Mouse (Mus musculus) forebrain, embryonic 14.5 days (tissue): ENCODE measurements at regions not wholly inside any gene's neighbourhood (a gene's known extent, or its start where the extent isn't known, plus 50 kb on each side); places are given as distances from the start of the nearest gene placed in this dataset.
"Not testable (repeated sequence)": the region's sequence is repeated elsewhere in the genome, so short reads cannot be mapped to it uniquely, and the experiment has no call there.

Experiments used
- ATAC-seq: fragments of 200-750 bp; cut with Nextera tagmentation; 2 replicates; pipeline ENCODE4 v1.8.0; 2017; ENCODE audit warnings: mild to moderate bottlenecking, moderate library complexity
- DNase-seq: peaks from one replicate; pipeline ENCODE4 v3.0.0-alpha.2; 2015; ENCODE audit warnings: low spot score
- H3K27ac ChIP-seq: fragments of 300-500 bp; sonication (generic); 2 replicates; pipeline ENCODE4 v1.5.1; 2014; ENCODE audit warnings: low read depth, mild to moderate bottlenecking, control low read depth, low read length, moderate library complexity
- H3K27me3 ChIP-seq: fragments of 300-500 bp; sonication (generic); replicated peaks from 2 replicates; pipeline ENCODE4 v1.6.1; 2014; ENCODE audit warnings: low read length, control low read depth, mixed read lengths; ENCODE audit not compliant: control insufficient read depth, insufficient read depth
- H3K36me3 ChIP-seq: fragments of 300-500 bp; sonication (generic); 2 replicates; pipeline ENCODE4 v1.6.1; 2014; ENCODE audit warnings: low read length, control low read depth; ENCODE audit not compliant: control insufficient read depth, insufficient read depth
- H3K4me1 ChIP-seq: fragments of 300-500 bp; sonication (generic); 2 replicates; pipeline ENCODE4 v1.6.1; 2014; ENCODE audit warnings: antibody characterized with exemption, low read length, control low read depth; ENCODE audit not compliant: control insufficient read depth, insufficient read depth
- H3K4me2 ChIP-seq: fragments of 300-500 bp; sonication (generic); 2 replicates; pipeline ENCODE4 v1.6.1; 2014; ENCODE audit warnings: mild to moderate bottlenecking, control low read depth, low read length
- H3K4me3 ChIP-seq: fragments of 300-500 bp; sonication (generic); 2 replicates; pipeline ENCODE4 v1.5.1; 2014; ENCODE audit warnings: low read depth, low read length, control low read depth
- H3K9ac ChIP-seq: fragments of 300-500 bp; sonication (generic); 2 replicates; pipeline ENCODE4 v1.6.1; 2014; ENCODE audit warnings: mild to moderate bottlenecking, low read length, control low read depth, moderate library complexity
- H3K9me3 ChIP-seq: fragments of 300-500 bp; sonication (generic); replicated peaks from 2 replicates; pipeline ENCODE4 v1.6.1; 2016; ENCODE audit warnings: low read length, control low read depth, mixed read lengths; ENCODE audit not compliant: control insufficient read depth
- WGBS: fragments of 180-500 bp; shearing (Covaris S2); extraction: QIAGEN DNeasy Blood & Tissue Kit; methylation state at CpG from one replicate; pipeline ENCODE4 v1.1.7; 2014; 5-methylcytosine and 5-hydroxymethylcytosine counted together

DNA sequence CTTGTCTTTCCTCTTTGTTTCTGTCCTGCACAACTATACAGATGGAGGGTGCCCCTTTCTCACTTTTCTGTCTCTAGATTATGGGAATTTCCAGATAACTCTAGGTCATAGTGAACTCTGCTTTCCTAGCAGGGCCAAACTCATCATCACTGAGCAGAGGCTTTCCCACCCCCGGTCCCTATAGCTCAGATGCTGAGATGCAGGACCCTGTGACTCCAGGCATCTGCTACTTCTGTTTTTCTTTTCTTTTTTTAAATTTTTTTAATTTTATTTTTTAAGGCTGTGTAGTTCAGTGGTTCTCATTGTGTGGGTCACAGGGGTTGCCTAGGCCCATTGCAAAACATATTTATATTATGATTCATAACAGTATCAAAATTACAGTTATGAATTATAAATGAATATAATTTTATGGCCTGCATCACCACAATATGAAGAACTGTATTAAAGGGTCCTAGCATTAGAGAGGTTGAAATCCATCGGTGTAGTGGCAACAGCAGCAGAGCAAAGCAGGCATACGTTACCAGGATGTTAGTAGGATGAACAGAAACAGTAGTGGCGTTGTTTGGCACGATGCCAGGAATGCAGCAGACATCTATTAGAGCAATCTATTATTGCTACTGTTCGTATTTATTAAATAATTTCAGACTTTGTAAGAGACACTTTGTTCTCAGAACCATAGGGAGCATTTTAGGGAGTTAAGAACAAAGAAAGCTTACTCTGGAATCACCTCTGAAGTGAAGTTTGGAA, 343.8 kb downstream of the Edem1 start:
- H3K36me3 ChIP-seq: no peaks in the 10 kb centered on the region
- no peak overlapping the region for H3K4me3 ChIP-seq
- H3K4me1 ChIP-seq: no peaks in the 10 kb centered on the region; the same call in 1 of the 2 replicates
- DNase-seq (peak; percentile 65), ATAC-seq (peak; percentile 71)
- 39% methylated on average over 6 of the region's 6 CpGs for WGBS
- H3K4me2 ChIP-seq: no peak overlapping the region
- H3K9ac ChIP-seq: no peak overlapping the region
- no peaks in the 10 kb centered on the region for H3K27me3 ChIP-seq
- H3K9me3 ChIP-seq: no peaks in the 10 kb centered on the region
- no peak overlapping the region for H3K27ac ChIP-seq

DNA sequence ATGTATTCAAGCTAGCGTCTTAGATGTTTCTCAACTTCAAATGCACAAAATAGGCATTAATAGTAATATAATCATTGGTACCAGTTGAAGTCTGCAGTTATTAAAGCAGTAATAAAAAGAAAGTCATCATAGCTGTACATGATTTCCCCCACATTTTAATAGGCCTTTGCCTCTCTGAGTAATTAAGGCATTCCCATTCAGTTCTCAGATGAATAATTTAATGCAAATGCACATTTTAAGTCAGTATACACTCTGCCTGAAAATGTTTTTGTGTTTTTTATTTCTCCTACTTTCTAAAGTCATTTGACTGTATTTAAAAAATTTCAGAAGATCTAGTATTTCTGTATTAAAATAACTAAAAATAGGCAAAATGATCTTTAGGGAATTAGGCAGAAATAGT, 344.6 kb downstream of the Edem1 start:
- Histone ChIP-seq H3K4me3 (no peak overlapping the region), H3K36me3 (no peaks in the 10 kb centered on the region), H3K9ac (no peak overlapping the region), H3K27me3 (no peaks in the 10 kb centered on the region), H3K4me2 (no peak overlapping the region), H3K9me3 (no peaks in the 10 kb centered on the region), H3K27ac (no peak overlapping the region), H3K4me1 (no peaks in the 10 kb centered on the region; the same call in 1 of the 2 replicates)
- DNase-seq: no peak
- 73% methylated on average over 1 of the region's 1 CpGs for WGBS
- ATAC-seq: no peak

DNA sequence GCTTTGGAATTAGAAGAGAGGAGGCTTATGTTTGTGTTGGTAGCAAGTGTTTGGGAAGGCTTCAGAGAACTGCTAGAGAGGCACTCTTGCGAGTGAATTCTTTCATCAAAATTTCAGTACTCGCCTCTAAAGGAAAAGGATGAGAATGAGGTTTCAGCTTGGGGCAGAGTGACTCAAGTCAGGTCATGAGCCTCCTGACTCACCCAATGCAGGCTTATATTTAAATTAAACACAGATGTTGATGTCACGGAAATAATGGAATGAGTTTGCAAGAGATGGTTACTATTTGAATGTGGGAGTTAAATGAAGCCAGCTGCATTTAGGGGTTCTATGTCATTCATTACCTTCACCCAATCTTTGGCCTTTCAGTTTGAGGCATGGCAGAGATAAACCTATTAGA, 348.4 kb downstream of the Edem1 start:
- no peak overlapping the region for H3K27ac ChIP-seq
- 93% methylated on average over 3 of the region's 3 CpGs for WGBS
- no peaks in the 10 kb centered on the region for H3K27me3 ChIP-seq
- no peak for DNase-seq
- no peak for ATAC-seq
- no peaks in the 10 kb centered on the region; the same call in 1 of the 2 replicates for H3K4me1 ChIP-seq
- no peaks in the 10 kb centered on the region for H3K9me3 ChIP-seq
- H3K9ac ChIP-seq: no peak overlapping the region
- no peak overlapping the region for H3K4me2 ChIP-seq
- no peak overlapping the region for H3K4me3 ChIP-seq
- no peaks in the 10 kb centered on the region for H3K36me3 ChIP-seq

DNA sequence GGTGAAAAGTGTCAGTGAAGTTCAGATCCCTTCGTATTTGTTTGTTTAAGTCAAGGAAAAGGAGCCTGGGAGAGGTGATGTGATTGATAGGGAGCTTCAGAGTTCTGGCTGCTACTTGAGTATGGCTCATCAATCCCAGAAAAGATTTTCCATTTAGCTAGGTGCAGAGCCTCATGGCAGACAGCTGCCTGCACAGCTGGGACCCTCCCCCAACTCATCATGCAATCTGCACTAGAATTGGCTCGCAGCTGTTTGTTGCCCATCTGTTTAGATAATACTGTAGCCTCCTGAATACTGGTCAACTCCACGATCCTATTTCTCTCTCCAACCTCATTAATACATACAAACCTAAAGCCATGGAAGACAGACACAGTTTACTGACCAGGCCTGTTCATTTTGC, 354.4 kb downstream of the Edem1 start:
- no peak overlapping the region for H3K9ac ChIP-seq
- H3K4me1 ChIP-seq: no peaks in the 10 kb centered on the region
- H3K4me2 ChIP-seq: no peak overlapping the region
- no peaks in the 10 kb centered on the region for H3K9me3 ChIP-seq
- no peak overlapping the region for H3K27ac ChIP-seq
- H3K36me3 ChIP-seq: no peaks in the 10 kb centered on the region
- DNase-seq (peak; percentile 10), ATAC-seq (no peak)
- no peak overlapping the region for H3K4me3 ChIP-seq
- 74% methylated on average over 3 of the region's 3 CpGs for WGBS
- no peaks in the 10 kb centered on the region for H3K27me3 ChIP-seq

DNA sequence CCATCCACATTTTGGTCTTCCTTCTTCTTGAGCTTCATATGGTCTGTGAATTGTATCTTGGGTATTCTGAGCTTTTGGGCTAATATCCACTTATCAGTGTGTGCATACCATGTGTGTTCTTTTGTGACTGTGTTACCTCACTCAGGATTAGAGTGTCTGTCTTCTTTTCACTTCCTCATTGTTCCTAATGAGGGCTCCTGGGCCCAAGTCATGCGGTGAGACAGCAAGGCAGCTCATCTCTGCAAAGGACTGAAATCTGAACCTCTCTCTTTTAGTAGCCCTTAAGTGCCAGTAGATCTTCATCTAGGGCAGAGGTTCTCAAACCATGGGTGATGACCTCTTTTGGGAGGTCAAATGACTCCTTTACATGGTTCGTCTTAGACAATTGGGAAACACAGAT, 364.6 kb downstream of the Edem1 start:
- not testable (repeated sequence) for H3K9me3 ChIP-seq, H3K36me3 ChIP-seq, H3K9ac ChIP-seq, DNase-seq, H3K4me2 ChIP-seq, H3K4me3 ChIP-seq, H3K27ac ChIP-seq, H3K27me3 ChIP-seq, H3K4me1 ChIP-seq, ATAC-seq
- WGBS: 88% methylated on average over 2 of the region's 2 CpGs

DNA sequence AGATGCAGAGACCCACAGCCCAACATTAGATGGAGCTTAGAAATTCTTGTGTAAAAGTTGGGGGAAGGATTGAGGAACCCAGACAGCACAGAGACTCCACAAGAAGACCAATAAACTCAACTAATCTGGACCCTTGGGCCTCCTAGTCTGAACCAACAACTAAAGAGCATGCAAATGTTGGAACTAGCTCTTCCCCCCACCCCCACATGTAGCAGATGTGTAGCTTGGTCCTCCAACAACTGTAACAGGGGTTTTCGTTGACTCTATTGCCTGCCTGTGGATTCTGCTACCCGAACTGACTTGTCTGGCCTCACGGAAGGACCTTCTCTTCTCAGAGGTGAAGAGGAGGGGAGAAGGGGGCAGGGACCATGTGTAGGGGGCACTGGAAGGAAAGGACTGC, 365.2 kb downstream of the Edem1 start:
- H3K36me3 ChIP-seq: no peaks in the 10 kb centered on the region
- H3K9me3 ChIP-seq: no peaks in the 10 kb centered on the region
- 89% methylated on average over 3 of the region's 3 CpGs for WGBS
- no peak overlapping the region for H3K27ac ChIP-seq
- no peak overlapping the region for H3K9ac ChIP-seq
- H3K4me2 ChIP-seq: no peak overlapping the region
- H3K4me1 ChIP-seq: no peaks in the 10 kb centered on the region
- no peak overlapping the region for H3K4me3 ChIP-seq
- DNase-seq (no peak), ATAC-seq (no peak)
- H3K27me3 ChIP-seq: no peaks in the 10 kb centered on the region

DNA sequence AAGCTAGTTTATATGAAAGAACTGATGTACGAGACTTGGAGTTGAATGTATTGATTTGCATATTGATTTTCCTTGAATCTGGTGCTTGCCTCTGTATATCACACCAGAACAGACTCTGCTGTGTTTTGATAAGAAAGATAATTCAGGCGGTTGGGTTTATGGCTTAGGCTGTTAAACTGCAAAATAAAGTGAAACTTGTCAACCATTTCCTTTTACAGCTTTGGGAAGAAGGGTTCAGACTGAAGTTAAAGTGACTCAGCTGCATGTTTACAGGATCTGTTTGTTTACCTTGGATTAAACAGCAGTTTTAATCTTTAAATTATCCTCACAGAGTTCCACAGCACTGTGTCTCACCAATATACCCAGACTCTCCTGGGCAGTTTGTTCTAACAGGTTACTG, 381.3 kb downstream of the Edem1 start:
- no peak for ATAC-seq
- H3K27me3 ChIP-seq: no peaks in the 10 kb centered on the region
- H3K9ac ChIP-seq: no peak overlapping the region
- H3K4me2 ChIP-seq: no peak overlapping the region
- H3K9me3 ChIP-seq: no peaks in the 10 kb centered on the region
- WGBS: 78% methylated on average over 2 of the region's 2 CpGs
- H3K4me1 ChIP-seq: no peaks in the 10 kb centered on the region
- DNase-seq: no peak
- no peak overlapping the region for H3K27ac ChIP-seq
- no peaks in the 10 kb centered on the region for H3K36me3 ChIP-seq
- no peak overlapping the region for H3K4me3 ChIP-seq

DNA sequence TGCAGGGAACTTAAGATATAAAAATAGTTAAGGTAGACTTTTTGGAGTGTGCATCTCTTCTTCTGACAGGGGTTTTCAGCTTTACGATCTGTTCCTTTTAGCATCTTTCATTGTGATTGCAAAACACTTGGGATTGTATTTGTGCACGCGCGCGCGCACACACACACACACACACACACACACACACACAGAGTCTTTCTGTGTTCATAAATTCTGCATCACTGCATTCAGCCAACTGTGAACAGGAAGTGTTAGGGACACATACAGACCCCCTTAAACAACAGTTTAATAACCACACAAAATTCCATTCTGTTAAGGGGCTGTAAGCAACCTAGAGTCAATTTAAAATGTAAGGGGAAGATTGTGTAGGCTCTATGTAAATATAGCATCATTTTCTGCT, 401.9 kb downstream of the Edem1 start:
- Histone ChIP-seq H3K4me3 (no peak overlapping the region), H3K9me3 (no peaks in the 10 kb centered on the region), H3K4me1 (no peaks in the 10 kb centered on the region), H3K36me3 (no peaks in the 10 kb centered on the region), H3K4me2 (no peak overlapping the region), H3K27ac (no peak overlapping the region), H3K27me3 (no peaks in the 10 kb centered on the region), H3K9ac (no peak overlapping the region)
- WGBS: 82% methylated on average over 6 of the region's 6 CpGs
- DNase-seq: no peak
- ATAC-seq: no peak

DNA sequence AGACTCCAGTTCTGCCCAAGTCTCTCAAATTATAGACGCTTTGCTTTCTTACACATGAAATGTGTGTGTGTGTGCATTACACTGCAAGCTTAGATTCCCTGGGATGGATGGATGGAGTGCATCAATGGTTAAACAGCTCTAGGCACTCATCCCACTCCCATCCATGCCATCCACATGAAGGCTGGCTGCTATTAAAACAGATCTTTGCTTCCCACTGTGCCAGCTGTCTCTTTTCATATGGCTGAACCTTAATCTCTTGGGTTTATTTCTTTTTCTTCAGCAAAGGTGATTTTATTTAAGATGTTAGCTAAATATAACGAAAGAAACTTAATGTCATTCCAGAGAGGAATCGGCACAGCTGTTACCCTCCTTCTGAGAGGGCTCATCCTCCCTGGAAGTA, 405.0 kb downstream of the Edem1 start:
- peak; percentile 44; the same call in 1 of the 2 replicates for ATAC-seq
- Histone ChIP-seq H3K27me3 (no peaks in the 10 kb centered on the region), H3K4me3 (no peak overlapping the region), H3K36me3 (no peaks in the 10 kb centered on the region), H3K4me1 (no peaks in the 10 kb centered on the region), H3K9ac (no peak overlapping the region), H3K9me3 (no peaks in the 10 kb centered on the region), H3K4me2 (no peak overlapping the region), H3K27ac (no peak overlapping the region)
- WGBS: 86% methylated on average over 3 of the region's 3 CpGs
- DNase-seq: peak; percentile 29
